Mouse (Mus musculus) embryonic fibroblast, embryonic 13.5 days (primary cell): ENCODE results near the gene Ppp1r14b. TPM values are rescaled to one million over a fixed set of nuclear protein-coding genes. Genes with fewer than 3 reads are reported as not detected.

Experiments
- H3K27ac ChIP-seq: 2 replicates; pipeline ENCODE4 v1.5.1; 2012; ENCODE audit warnings: low read length, control low read depth, inconsistent platforms; ENCODE audit not compliant: insufficient read depth
- H3K4me1 ChIP-seq: 2 replicates; pipeline ENCODE4 v1.6.1; 2011; ENCODE audit warnings: low read length; ENCODE audit not compliant: control insufficient read depth, insufficient read depth
- H3K4me3 ChIP-seq: 2 replicates; pipeline ENCODE4 v1.5.1; 2011; ENCODE audit warnings: mild to moderate bottlenecking, control low read depth, low read length; ENCODE audit not compliant: insufficient read depth
- CTCF ChIP-seq: IDR thresholded peaks from 2 replicates; pipeline ENCODE4 v1.5.1; 2011; ENCODE audit warnings: mild to moderate bottlenecking, control low read depth, low read length, moderate library complexity, borderline replicate concordance; ENCODE audit not compliant: insufficient read depth
- POLR2A ChIP-seq: IDR thresholded peaks from 2 replicates; pipeline ENCODE4 v1.6.1; 2011; ENCODE audit warnings: low read depth, mild to moderate bottlenecking, control low read depth, low read length, moderate library complexity
- polyA plus RNA-seq: library from polyadenylated mRNA; stranded (reverse); fragments of >200 nt; gene quantifications from 2 replicates; pipeline ENCODE4 v1.2.4, GENCODE M21; 2011; ENCODE audit warnings: low read depth; ENCODE audit not compliant: missing spikeins, insufficient read length

The Ppp1r14b gene
- 161 and 202 TPM in 2 replicates for polyA plus RNA-seq

DNA sequence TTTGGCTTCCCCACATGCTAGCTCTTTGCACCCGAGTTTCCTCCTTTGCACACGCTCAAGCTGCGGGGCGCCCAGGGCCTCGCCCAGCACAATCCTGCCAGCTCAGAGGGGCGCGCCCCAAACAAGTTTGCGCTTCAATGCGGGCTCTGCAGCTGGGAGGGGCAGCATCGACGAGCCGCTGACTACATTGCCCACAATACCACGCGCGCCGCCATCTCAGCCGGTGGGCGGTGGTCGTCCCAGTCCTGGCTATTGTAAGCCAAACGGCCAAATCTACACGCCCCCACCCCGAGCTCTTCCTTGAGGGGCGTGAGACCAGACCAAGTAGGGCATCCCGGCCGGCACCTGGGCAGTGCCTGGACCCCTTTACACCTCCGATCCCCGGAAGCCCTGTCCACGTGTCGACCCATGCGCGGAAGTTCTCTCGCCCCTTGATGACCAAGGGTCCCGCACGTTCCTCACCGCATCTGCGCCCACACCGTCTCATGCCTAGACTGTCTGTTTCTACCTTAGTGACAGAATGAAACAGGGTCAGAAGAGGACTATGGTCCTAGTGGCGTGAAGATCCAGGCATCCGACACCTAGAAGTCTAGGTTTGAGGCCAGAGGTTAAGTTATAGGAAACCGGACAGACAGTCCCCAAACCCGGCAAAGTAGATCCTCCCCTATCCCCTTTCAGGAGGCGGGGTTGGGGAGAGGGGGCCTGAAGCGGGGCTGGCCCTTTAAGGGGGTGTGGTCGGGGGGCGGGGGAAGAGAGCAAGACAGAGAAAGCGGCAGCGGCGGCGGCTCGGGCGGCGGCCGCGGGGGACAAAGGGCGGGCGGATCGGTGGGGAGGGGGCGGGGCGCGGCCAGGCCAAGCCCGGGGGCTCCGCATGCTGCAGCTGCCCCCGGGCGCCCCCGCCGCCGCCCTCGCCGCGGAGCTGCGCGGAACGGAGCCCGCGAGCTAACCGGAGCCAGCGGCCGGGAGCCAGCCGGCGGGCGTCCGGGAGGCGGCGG, at the start of gene Ppp1r14b:
TSS of gene Ppp1r14b (plus strand) at position 758 of the 995 bp plus-strand sequence.
- peak; percentile 92 for TF ChIP-seq POLR2A
- no peak for TF ChIP-seq CTCF
- Histone ChIP-seq H3K27ac (peak within 1 kb of the TSS; percentile 89), H3K4me3 (peak within 1 kb of the TSS; percentile 98), H3K4me1 (peaks cover 15% of the 10 kb centered on the region)

DNA sequence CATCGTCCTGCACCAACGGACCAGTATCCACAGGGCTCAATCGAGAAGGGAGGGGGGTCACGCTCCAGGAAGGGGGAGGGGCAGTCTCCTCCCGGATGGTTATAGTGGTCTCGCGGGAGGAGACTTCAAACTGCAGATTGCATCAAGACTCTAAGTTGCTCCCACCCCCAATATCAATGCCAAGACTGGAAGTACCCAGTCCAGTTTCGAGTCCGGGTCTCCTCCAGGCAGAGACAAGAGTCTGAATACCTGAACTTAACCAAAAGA, 49.5 kb upstream of the Ppp1r14b start, which contains the start of gene Catsperz:
TSS of gene Catsperz (minus strand) at position 74 of the 267 bp plus-strand sequence.
- TF ChIP-seq POLR2A: no peak
- no peak for TF ChIP-seq CTCF
- H3K4me3 ChIP-seq: no peak within 1 kb of the TSS
- H3K4me1 ChIP-seq: peaks cover 6% of the 10 kb centered on the region; the same call in 1 of the 2 replicates
- no peak within 1 kb of the TSS for H3K27ac ChIP-seq

DNA sequence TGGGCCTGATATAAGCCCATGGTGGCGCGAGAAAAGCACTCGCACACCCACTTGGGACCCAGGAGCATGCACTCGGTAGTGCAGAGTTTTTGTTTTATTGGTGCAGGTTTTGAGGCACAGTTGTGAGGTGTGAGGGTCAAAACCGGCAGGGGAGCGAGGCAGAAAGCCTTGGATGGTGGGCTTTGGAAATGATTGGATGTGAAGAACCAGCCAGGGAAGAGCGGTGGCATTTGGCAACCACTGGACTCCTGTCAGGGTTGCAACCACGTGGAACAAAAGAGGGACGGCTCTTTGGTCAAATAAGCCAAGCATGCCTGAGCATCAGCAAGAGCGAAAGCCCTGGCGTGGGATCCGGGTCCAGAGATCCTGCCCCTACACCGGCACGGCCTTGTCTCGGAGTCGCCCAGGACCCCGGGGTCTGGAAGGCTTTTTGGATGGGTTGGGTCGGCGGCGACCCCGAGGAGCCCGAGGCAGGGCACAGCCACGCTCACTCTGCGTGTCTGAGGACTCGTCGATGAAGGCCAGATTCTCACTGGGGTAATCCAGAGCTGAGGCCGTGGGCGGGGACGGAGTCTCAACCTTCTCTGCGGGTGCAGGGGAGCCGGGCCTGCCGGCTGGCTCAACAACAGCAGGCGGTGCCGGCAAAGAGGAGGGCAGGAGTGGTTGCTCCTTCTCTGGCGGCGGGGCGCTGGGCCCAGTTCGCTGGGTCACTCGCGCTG, 49.0 kb upstream of the Ppp1r14b start:
- TF ChIP-seq POLR2A (no peak), CTCF (no peak)
- Histone ChIP-seq H3K4me1 (0 out of 2 replicates have a peak, but pooled peaks cover 3% of the 10 kb centered on the region), H3K27ac (no peak overlapping the region), H3K4me3 (no peak overlapping the region)

DNA sequence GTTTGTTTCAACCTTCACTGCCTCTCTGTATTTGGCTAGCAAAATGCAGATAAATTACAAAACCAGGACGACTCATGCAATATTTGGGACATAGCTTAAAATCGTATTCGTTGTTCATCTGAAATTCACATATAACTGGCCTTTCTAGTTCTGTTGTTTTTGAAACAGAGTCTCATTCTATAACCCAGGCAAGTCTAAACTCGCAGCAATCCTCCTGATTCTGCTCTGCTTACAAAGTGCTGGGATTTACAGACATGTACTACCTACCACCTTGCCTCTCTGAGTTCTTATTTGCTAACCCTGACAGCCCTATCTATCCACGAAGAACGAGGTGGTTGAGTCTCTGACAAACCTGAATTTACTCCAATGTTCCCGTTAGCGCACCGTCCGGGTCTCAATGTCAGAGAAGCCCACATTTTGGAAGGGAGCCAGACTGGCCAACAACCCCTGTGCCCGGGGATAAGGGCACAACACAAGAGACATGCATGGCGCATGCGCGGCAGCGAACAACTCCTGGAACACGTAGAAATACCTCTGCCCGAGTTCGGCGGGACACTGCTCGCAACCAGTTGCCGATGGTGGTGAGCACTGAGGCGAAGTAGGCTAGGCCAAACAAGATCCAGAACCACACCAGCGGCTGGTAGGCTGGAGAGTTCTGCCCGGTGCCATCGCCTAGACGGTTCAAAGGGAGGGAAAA, 48.1 kb upstream of the Ppp1r14b start:
- Histone ChIP-seq H3K27ac (no peak overlapping the region), H3K4me1 (0 out of 2 replicates have a peak, but pooled peaks cover 3% of the 10 kb centered on the region), H3K4me3 (no peak overlapping the region)
- TF ChIP-seq CTCF (no peak), POLR2A (no peak)

DNA sequence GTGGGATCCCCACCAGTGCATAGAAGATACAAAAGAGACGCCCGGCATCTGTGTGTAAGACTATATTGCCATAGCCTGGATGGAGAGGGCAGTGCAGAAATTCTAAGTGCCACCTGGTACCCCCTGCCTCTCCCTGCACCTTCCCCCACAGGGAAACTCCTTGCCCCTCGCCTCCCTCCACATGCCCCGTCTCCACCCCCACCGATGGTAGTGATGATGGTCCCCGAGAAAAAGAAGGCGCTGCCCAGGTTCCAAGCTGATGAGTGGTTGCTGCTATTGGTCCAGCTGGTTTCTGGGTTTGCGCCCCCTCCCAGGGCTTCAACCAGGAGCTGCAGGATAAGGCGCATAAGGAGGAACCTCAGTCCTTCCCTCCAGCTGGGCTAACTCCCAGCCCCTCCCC, 46.7 kb upstream of the Ppp1r14b start:
- Histone ChIP-seq H3K4me3 (no peak overlapping the region), H3K27ac (no peak overlapping the region), H3K4me1 (no peaks in the 10 kb centered on the region)
- TF ChIP-seq CTCF (no peak), POLR2A (no peak)

DNA sequence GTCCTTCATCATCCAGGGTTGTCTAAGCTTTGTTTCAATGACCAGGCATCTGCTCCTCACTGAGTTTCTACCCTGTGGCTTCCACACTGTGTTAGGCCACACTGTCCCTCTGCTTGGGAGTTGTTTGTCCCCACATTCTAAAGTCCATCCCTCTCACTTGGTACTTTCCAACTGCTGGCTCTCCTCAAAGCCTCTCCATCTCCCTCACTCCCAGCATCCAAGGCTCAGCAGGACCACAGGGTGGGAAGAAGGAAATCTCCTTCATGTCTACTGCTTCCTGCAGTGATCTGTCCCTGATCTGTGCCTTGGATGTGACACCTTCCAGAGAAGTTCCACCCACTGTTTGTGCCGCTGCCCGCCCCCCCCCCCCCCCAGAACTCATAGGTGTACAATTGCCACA, 43.8 kb upstream of the Ppp1r14b start:
- no peak overlapping the region for H3K4me3 ChIP-seq
- TF ChIP-seq CTCF: no peak
- no peak for TF ChIP-seq POLR2A

DNA sequence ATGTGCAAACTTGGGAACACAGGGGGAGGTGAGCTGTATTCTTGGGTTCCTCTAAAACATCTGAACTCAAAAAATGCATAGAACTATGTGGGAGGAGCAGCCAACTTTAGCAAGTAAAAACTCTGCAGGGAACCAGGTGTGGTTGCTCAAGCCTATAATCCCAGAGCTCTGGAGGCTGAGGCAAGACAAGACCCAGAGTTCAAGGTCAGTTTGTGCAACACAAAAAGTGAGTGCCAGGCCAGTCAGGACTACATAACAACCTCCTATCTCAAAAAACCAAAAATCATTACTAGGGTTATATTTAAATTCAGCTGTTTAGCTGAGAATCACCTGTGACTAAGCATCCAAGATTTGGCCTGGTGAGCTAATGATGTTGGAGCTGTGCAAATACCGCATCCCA, 42.8 kb upstream of the Ppp1r14b start:
- H3K4me1 ChIP-seq: no peaks in the 10 kb centered on the region
- no peak overlapping the region for H3K4me3 ChIP-seq
- no peak overlapping the region for H3K27ac ChIP-seq
- TF ChIP-seq POLR2A (no peak), CTCF (no peak)

More for the DNA sequence above, 43.8 kb upstream of the Ppp1r14b start:
- Histone ChIP-seq H3K27ac (no peak overlapping the region), H3K4me1 (no peaks in the 10 kb centered on the region)

DNA sequence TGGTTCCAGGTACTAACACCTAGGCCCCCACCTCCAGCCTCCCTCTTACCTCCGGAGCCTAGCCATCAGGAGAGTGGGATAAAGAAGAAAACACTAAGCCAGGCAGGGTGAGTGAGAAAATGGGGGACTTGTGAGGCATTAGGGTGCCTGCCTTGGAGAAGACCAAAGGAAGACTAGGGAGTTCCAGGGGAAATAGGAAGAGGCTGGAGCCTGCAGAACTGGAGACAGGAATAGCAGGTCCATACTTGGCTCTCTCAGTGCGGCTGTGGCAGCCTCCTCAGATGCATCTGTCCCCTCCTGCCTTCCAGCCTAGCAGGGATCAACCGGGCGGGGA, 41.7 kb upstream of the Ppp1r14b start:
- Histone ChIP-seq H3K27ac (no peak overlapping the region), H3K4me3 (no peak overlapping the region), H3K4me1 (no peaks in the 10 kb centered on the region)
- TF ChIP-seq POLR2A: no peak
- TF ChIP-seq CTCF: no peak

DNA sequence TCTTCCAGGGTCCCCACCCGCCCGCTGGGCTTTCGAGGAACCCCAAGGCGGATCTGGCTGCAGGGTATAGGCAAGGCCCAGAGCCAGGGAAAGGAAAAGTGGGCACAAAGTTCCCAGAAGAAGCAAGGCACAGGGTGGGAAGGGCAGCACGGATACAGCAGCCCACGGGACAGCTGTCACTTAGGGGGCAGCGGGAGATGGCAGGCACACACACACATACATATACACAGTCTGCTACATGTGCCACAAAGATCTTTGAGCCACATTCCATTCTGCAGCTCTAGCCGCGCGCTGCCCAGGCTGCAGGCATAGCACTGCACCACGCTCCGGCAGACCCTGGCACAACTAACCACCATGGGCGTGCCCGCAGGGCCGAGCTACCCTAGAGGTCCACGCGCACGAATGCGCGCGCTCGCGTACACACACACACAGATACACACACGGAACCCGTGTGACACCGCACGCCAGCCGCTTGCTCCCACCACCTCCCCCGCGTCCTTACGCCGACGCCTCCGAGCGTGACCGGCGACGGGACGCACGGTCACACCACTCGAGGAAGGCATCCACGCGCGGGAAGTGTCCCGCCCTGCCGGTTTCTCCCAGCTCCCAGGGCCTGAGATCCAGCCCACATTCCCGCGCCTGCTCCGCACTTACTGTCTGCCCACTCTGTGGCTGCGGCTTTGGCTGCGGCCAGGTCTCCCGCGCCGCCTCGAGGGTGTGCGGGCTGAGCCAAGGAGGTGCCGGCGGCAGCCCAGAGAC, 41.2 kb upstream of the Ppp1r14b start:
- Histone ChIP-seq H3K4me3 (peak overlapping the region; percentile 20), H3K4me1 (no peaks in the 10 kb centered on the region), H3K27ac (no peak overlapping the region)
- no peak for TF ChIP-seq CTCF
- no peak for TF ChIP-seq POLR2A
